Mouse (Mus musculus) kidney, adult 8-10 months (tissue): ENCODE measurements at regions not wholly inside any gene's neighbourhood (a gene's known extent, or its start where the extent isn't known, plus 50 kb on each side); places are given as distances from the start of the nearest gene placed in this dataset.

ENCODE experiments used
- DNase-seq, 2 experiments: peaks; one replicate each; pipeline ENCODE4 v3.0.0; 2022

- no peak for DNase-seq
Observed at GRCm38 (mm10) chr7:114345860-114346259, 69.2 kb upstream of the Pde3b start.

- no peak for DNase-seq
Observed at GRCm38 (mm10) chr7:114347006-114347405, 68.1 kb upstream of the Pde3b start.

- DNase-seq = no peak
Observed at GRCm38 (mm10) chr7:114350968-114351367, 64.1 kb upstream of the Pde3b start.

GRCm38 (mm10) chr7:114356381-114356780 is 58.7 kb upstream of the Pde3b start:
- no peak for DNase-seq

- DNase-seq = peak in 1 of 2 experiments; percentile 53
Observed at GRCm38 (mm10) chr7:114362166-114362565, 52.9 kb upstream of the Pde3b start.

GRCm38 (mm10) chr7:114364041-114364440 is 51.0 kb upstream of the Pde3b start:
- peak; percentile 50 to 57 for DNase-seq
